Mouse (Mus musculus): ENCODE results near the gene Tmem201.

GRCm38 (mm10) chr4:149671175-149671574 is 66.7 kb downstream of the Tmem201 start:
- TF ChIP-seq CTCF (IDR thresholded peaks at IDR 0.05; ENCODE audit: insufficient read depth, low read length): no peak
- TF ChIP-seq POLR2A (IDR thresholded peaks at IDR 0.05; ENCODE audit: borderline replicate concordance, extremely low read depth, low read depth, low read length): no peak

Measured in lung, adult 2 months (tissue).